Mouse (Mus musculus) fibroblast of lung, adult 2 months (primary cell): ENCODE results near the gene Galk1.

Experiments used
- DNase-seq: peaks from one replicate; pipeline ENCODE4 v3.0.0-alpha.2; 2011; ENCODE audit warnings: low read depth

Galk1 gene

DNA sequence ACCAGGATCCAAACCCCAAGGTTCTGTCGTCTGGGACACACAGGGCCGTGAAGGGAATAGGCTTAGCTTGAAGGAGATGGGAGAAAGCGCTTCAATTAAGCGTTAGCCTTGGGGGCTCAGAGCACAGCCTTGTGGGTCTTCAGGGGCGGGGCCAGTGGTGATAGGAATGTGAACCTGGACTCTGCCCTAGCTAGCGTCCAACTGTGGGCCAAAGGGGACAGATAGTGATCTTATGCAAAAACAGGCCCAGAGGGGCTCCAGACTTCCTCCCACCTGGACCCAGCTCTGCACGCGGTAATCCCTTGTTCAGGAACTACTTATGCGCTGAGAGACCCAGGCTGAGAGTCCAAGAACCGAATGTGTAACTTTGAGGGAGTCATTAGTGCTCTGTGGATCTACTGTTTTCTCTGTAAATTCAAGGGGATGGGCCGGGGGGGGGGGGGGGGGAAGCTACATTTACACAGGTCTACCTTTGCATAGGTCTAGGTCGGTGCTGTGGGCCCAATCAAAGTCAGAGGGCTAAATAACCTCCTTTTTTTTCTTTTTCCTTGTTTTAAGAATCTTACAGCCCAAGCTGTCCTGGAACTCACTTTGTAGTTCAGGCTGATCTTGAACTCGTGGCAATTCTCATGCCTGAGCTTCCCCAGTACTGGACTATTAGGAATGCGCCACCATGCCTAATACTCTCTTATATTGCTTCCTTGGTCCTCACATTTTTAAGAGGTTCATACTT lies 824 bp downstream of the Galk1 start:
- DNase-seq: no peak

DNA sequence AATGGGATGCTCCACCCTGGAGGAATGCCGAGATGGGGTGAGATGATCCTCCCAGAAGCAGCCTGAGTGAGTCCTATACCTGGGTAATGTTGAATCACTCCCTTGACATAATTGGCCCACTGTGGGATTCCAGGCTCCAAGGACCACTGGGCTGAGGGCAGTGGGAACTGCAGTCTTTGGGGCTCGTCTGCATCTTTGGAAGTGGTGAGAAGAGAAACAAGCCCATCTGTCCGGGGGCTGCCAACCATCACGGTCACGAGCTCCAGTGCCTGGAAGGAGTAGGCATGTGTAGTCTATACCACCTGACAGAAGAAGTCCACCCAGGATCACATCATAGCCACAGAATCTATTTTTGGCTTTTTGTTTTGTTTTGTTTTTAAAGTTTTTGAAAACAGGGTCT lies 1.6 kb downstream of the Galk1 start:
- no peak for DNase-seq

DNA sequence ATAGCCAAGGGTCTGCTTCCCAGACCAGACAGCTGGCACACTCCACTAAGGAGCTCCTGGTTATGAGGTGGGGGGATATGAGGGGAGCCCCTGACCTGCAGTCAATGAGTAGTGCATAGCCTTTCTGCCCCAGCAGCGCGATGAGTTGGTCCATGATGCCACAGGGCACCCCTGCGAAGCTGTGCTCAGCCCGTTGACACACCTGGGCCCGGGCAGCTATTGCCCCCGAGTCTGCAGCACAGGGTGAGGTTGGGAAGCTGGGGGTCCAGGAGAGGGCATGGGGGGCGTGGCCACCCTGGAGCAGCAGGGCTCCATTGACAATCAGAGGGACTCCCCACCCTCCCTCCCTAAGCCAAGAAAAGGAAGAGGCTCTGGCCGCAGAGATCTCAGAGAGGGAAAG lies 2.4 kb downstream of the Galk1 start:
- DNase-seq: no peak

DNA sequence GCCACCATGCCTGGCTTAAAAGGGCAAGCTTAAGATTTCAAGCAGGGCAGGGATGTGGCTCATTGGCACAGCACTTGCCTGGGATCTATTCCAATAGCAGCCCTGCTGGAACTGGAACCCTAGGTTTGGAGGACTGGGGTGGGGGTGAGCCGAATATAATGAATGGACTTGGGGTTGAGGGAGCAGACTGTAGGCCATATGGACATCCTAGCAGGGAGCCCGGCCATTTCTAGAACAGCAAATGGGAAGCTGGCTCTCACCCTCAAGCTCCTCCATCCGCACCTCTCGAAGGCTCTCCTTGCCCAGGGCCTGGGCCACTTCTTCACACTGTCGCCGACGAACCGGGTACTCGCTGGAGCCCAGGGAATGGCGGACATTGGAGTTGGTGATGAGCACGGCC lies 2.9 kb downstream of the Galk1 start:
- DNase-seq: no peak

DNA sequence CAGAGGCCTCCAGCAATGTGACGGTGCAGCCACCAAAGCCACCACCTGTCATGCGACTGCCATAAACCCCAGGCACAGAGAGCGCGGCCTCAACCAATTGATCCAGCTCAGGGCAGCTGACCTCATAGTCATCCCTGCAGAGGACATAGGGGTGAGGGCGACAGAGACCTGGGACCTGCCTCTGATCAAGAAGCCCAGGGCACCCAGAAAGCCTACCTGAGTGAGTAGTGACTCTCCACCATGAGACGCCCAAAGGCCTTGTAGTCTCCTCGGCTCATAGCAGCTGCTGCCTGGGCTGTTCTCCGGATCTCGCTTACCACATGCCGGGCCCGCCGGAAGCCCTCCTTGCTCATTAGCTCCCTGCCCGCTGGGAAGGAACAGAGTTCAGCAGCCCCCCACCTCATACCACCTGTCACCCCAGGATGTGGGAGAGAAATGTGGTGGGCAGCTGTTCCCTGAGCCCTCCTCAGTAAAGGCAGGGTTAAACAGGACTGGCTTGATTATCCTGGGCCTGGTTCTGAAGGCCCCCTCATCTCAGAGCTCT lies 3.6 kb downstream of the Galk1 start:
- no peak for DNase-seq

DNA sequence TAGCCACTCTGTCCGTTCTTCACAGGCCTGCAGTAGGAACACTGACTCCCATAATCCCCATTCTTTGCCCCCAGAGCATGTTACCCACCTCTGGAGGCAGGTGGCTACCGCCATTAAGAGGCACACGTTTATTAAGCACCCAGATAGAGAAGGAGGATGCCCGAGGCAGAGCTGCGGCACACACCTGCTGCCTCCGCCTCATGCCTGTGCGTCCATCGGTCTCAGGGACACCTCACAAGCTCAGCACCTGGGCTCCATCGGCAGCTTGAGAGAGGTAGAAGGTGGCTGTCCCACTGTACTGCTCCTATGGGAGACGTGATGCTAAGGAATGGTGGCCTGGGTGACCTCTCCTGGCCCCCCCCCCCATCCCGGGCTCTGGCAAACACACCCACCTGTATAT lies 4.1 kb downstream of the Galk1 start:
- DNase-seq: no peak

DNA sequence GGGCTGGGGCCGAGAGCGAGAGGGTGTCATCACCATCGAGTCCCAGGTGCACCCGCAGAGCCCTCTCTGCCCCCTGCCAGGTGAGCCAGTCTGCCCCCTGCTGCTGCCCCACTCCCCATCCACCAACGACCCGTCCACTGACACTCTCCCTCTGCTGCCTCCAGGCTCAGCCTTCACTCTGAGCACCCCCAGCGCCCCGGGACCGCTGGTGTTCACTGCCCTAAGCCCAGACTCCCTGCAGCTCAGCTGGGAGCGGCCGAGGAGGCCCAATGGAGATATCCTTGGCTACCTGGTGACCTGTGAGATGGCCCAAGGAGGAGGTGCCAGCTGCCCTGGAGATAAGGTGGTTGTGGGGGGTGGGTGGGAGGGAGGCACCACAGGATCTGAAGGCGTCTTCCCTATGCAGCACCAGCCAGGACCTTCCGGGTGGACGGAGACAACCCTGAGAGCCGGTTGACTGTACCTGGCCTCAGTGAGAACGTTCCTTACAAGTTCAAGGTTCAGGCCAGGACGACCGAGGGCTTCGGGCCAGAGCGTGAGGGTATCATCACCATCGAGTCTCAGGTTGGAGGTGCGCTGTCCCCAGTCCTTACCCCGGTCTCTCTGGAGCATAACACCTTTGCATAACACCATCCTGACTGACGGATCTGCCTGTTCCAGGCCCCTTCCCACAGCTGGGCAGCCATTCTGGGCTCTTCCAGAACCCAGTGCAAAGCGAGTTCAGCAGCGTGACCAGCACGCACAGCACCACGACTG lies 5.2 kb downstream of the Galk1 start:
- DNase-seq: no peak

DNA sequence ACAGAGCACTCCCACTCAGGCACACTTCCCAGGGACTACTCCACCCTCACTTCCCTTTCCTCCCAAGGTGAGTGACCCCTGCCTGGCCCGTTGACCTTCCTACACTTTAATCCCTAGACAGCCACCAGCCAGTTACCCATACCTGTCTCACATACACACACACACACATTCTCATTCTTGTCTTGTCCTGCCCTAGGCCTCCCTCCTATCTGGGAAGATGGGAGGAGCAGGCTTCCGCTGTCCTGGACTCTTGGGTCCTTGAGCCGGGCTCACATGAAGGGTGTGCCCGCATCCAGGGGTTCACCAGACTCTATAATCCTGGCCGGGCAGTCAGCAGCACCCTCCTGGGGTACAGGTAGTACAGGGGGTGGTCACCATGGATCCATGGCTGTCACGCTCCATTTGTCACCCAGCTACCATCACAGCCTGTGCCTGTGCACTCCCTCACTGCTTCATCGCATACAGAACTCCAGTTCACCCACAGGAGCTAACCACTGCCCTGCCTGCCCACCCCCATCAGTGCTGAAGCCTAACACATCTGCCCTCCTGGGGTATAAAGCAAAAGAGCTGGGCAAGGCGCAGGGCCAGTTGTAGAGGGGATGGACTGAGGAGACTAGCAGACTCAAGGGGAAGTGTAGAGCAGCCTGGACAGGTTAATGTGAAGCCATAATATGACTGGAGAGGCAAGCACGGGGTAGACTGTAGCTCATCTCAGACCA lies 6.7 kb downstream of the Galk1 start:
- DNase-seq: no peak

DNA sequence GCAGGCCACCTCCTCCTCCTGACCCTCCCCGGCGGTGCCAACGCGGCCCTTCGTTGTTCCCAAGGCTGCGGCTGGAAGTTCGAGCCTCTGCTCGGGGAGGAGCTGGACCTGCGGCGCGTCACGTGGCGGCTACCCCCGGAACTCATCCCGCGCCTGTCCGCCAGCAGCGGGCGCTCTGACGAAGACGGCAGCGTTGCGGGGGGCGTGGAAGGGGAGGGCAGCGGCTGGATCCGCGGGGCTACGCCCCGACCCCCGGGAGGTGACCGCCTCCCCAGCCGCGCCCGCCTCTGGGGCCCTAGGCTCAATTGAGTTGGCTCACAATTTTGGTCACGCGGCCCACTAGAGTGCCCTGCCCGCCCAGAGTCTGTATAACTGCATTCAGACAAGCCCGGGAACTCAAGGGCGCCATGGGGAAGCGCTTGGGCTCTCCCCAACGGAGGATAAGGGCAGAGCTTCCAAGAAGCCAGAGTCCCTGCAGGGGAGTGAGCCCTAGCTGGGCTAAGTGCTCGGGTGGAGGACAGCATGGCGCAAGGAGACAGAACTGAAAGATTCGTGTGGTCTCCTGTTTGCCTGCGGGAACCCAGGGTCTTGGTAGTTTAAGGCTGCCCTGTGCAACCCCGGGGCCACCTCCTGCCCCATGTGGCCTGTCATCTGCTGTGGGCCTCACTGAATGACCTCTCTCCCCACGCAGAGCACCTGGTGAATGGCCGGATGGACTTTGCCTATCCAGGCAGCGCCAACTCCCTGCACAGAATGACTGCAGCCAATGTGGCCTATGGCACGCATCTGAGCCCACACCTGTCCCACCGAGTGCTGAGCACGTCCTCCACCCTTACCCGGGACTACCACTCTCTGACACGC lies 7.4 kb downstream of the Galk1 start:
- peak; percentile 75 for DNase-seq

DNA sequence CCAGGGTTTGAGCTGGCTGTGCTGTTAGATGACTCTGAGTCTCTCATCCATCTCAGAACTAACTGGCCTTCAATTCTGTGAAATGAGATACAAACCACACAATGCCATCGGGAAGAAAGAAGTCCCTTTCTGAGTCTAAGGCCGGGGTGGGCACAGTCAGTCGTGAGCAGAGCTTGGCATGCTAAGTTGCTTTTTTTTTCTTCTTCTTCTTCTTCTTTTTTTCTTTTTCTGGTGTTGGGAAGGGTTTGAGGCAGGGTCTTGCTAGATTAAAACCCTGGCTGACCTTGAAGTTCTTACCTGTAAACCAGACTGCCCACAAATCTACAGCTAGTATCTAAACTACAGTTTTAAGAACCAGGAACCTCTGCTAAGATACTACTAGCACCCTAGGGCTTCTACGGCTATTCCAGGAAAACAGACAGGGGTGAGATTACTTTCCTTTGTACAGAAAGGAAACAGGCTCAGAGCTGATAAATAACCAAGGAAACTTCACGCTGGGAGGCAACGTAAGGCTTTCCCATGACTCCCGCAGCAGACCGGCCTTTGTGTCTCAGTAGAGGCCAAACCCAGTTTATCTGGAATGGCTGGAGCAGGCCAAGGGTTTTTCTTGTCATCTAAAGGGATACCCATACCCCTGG lies 8.2 kb downstream of the Galk1 start:
- DNase-seq: no peak

DNA sequence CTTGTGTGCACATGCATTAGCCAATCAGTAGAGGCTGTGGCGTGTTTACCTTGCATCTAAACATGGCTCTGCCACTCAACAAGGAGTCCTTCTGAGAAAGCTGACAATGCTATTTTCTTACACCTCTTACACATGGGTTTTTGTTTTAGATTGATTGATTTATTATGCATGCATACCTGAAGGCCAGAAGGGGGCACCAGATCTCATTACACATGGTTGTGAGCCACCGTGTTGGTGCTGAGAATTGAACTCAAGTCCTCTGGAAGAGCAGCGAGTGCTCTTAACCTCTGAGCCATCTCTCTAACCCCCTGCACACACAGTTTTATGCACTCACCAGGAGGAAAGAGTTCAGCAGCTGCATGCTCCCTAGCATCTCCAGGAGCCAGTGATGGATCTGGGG lies 9.6 kb downstream of the Galk1 start:
- no peak for DNase-seq

DNA sequence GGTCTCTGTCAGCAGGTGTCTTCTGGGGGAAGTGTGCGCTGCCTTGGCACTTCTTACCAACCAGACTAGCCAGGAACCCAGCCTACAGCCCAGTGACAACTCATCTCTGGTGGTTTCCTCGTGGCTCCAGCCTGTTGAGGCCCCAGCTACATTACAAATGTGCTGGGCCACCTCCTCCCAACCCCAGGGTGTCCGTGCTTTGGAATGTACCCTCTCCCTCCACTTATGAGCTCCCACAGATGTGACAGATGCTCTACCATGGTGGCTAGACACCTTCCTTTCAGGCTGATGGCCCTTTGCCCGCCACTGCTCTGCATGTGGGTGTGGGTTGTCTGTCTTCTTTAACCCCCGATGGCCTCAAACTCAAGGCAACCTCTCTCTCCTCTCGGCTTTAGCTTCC lies 10.8 kb downstream of the Galk1 start:
- DNase-seq: no peak

DNA sequence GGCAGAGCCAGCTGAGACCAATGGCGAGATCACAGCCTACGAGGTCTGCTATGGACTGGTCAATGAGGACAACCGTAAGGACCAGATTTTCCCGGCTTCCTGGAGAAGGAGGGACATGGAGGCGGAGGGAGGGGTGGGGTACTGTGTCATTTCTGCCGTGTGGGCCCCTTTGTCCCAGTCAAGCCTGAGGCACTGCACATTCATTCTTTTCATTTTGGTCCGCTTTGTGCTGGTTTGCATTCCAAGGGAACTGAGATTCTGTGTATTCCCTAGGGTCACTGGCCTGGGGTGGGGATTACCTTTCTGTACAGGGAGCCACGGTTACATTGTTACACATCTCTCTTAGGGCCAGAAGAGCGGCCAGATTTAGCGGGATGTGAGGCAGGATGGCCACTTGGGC lies 11.9 kb downstream of the Galk1 start:
- no peak for DNase-seq

DNA sequence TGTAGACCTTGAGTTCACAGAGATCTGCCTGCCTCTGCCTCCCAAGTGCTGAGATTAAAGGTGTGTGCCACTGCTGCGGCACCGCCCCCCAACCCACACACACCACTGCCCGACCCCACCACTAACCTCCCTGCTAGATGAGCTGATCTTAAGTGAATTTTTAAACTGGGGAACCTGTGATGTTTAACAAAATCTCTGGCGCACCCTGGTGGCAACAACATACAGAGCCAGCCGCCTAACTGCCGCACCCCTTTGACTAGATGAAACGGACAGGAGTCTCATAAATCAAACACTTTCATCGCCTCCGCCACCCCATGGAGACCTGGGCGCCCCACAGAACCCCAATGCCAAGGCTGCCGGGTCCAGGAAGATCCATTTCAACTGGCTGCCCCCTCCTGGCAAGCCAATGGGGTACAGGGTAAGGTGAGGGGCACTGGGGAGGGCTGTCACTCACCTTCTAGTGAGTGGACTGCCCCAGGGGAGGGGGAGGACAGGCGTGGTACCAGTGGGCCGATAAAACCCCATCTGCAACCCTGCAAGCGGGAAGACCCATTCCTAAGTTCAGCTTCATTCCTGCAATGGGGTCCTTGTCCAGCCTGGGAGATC lies 12.9 kb downstream of the Galk1 start:
- DNase-seq: no peak

DNA sequence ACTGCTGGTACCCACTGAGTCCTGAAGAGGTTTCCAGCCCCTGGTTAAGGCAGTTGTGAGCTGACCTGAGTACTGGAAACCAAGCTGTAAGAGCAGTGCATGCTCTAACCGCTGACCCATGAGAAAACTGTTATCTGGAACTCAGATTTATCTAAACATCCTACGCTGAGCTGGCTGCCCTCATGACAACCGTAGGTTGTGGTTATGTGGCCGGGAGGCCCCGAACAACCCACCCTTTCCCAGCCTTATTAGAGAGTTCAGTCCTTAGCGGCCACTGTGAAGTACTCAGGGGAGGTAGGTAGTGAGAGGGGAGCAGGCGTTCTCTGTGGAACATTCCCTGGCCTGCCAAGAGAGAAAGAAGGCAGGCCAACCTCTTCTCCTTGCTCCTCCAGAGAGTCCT lies 13.5 kb downstream of the Galk1 start:
- DNase-seq: no peak

DNA sequence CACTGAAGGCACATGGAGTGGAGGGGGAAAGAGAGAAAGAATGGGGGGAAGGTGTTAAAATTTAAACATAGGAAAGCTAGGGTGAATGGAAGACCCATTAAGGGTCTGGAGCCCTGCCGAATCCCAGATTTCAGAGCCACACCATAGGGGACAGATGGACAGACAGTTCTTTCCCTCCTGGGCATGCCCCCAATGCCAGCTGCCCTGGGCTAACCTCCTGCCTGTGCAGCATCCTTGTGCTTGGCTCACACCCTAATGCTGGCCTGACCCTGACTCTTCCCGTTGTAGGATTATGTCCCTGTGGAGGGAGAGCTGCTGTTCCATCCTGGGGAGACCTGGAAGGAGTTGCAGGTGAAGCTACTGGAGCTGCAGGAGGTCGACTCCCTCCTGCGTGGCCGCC lies 14.9 kb downstream of the Galk1 start:
- DNase-seq: no peak

DNA sequence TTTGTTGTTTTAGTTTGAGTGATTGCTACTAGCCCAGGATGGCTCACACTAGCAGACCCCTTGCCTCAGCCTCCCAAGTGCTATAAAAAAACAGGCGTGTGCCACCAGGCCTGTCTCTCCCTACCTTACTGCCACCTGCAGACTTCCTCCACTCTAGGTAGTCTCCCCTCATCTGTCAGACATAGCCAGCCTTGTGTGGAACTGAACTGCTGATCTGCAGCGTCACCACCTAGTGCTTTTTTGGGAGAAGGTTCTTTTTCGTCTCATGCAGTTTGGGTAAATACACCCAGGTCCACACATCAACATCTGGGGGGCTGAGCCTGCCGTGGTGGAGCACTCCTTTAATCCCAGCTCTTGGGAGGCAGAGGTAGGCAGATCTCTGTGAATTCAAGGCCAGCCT lies 15.5 kb downstream of the Galk1 start:
- DNase-seq: no peak

DNA sequence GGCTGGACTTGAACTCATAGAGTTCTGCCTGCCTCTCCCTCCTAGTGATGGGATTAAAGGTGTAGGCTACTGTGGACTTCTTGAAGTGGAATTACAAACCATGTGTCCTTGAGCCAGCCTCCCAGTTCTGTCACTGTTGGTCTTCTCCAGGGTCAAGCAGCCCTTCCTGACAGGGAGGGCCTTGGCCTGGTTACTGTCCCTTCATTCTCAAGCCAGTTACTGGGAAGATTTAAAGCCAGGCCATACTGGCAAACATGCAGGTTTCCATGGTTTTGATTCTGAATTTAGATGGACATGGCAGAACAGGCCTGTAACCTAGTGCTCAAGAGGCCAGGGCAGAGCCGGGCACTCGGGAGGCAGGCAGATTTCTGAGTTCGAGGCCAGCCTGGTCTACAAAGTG lies 17.3 kb downstream of the Galk1 start:
- DNase-seq: no peak

DNA sequence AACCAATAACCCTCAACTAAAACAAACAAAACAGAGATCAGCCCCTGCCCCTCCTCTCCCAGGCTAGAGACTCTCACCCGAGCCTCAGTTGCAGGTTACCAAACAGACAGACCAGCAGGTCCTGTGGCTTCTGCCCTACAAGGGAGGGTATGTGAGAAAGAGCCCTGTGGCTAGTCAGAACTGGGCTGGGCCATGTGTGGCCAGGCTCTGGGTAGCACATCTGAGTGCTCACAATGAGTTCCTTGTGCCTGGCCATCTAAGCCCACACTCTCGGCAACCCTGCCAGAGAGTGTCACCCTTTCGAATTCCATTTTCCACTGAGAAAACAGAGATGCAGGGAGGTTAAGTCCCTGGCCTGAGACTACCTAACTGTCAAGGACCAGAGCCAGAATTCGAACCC lies 20.4 kb downstream of the Galk1 start:
- peak; percentile 62 for DNase-seq

DNA sequence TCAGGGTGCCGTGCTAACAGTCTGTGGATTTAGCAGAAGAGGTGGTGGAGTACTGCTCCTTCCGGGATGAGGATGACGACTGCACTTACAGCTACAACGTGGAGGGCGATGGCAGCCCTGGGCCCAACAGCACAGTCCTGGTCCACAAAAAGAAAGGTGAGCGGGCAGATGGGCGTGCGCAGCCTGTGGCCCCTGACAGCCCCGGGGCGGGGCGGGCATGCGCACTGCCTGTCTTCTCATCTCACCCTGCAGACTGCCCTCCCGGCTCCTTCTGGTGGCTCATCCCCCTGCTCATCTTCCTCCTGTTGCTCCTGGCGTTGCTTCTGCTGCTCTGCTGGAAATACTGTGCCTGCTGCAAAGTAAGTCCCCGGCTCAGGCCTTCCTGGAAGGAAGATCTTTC lies 22.8 kb downstream of the Galk1 start:
- no peak for DNase-seq

DNA sequence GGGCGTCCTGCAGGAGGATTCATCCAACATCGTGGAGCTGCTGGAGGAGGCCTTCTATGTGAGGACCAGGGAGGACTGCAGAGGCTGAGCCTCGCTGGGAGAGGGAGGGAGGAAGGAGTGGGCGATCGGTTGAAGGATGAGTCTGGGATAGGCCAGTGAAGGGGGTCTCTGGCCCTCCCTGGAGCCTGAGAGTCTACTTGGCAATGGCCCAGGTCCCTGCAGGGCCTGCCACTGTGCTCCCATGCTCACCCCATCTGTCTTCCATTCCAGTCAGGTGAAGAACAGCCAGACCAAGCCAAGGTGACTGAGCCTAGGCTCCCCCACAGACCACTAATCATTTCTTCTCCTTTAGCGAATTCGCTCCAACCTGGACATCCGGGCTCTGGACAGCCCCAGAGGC lies 29.2 kb downstream of the Galk1 start:
- no peak for DNase-seq
